Mouse (Mus musculus): ENCODE data around the gene Cdipt.
A peak's percentile ranks its signal among the peaks of the same experiment; 100 is the strongest.

Cdipt gene

DNA sequence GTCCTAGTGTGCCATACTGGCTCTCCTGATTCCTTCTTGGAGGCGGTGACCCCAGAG is at the start of gene Cdipt:
Gene Cdipt, plus strand, starts transcription at position 22 of the 57 bp plus-strand sequence.
- no peak for ATAC-seq (ENCODE audit: insufficient number of reproducible peaks, low FRiP score, low TSS enrichment)

- no peak for ATAC-seq (ENCODE audit: insufficient number of reproducible peaks, low FRiP score, low TSS enrichment)
Measured at GRCm38 (mm10) chr7:126926299-126926698, 49.4 kb upstream of the Cdipt start.

DNA sequence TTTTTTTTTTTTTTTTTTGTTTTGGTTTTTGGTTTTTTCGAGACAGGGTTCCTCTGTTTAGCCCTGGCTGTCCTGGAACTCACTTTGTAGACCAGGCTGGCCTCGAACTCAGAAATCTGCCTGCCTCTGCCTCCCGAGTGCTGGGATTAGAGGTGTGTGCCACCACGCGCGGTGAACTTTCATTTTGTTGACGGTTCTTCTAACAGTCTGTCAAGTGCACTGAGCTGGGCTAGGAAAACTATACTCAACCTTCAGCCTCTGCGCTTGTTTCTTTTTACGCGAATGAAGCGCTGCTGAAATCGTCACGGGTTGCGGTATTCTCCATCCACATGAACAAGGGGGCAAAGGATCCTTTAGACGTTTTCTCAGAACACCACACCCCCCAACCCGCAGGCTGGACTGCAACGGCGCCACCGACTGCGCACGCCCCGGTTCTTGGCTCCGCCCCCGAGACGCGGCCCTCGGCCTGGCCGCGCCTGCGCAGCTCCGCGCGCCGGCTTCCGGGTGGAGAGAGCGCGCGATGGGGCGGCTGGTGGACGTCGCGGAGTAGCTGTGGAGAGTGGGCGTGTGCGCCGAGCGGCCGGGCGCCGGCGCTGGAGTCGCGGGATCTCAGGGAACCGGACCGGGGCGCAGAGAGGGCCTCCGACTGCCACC is 47.2 kb upstream of the Cdipt start, which contains the start of gene Kctd13:
Gene Kctd13, plus strand, starts transcription at position 496 of the 654 bp plus-strand sequence.
- ATAC-seq (ENCODE audit: insufficient number of reproducible peaks, low FRiP score, low TSS enrichment), result peak; percentile 88; the same call in 1 of the 2 replicates

GRCm38 (mm10) chr7:126929046-126929445 is 46.7 kb upstream of the Cdipt start:
- ATAC-seq (ENCODE audit: insufficient number of reproducible peaks, low FRiP score, low TSS enrichment), result peak; percentile 49; the same call in 1 of the 2 replicates

- no peak for ATAC-seq (ENCODE audit: insufficient number of reproducible peaks, low FRiP score, low TSS enrichment)
Measured at GRCm38 (mm10) chr7:126932652-126933051, 43.1 kb upstream of the Cdipt start.

DNA sequence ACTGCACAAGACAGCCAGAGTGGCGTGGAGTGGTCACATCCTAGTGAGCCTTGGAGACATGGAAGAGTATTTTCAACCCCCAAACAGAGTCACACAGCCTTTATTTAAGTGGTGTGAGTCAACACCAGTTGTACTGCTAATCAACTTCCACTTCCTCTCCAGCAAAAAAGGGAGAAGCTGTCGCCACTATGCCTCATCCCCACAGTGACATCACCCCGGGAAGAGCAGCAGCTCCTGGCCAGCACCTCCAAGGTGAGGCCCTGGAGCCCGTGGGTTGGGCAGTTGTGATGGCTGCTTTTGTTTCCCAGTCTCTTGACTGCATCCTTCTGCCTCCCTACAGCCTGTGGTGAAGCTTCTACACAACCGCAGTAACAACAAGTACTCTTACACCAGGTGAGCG is 34.5 kb upstream of the Cdipt start:
- no peak for ATAC-seq (ENCODE audit: insufficient number of reproducible peaks, low FRiP score, low TSS enrichment)

- no peak for ATAC-seq (ENCODE audit: insufficient number of reproducible peaks, low FRiP score, low TSS enrichment)
Measured at GRCm38 (mm10) chr7:126941801-126942200, 33.9 kb upstream of the Cdipt start.

DNA sequence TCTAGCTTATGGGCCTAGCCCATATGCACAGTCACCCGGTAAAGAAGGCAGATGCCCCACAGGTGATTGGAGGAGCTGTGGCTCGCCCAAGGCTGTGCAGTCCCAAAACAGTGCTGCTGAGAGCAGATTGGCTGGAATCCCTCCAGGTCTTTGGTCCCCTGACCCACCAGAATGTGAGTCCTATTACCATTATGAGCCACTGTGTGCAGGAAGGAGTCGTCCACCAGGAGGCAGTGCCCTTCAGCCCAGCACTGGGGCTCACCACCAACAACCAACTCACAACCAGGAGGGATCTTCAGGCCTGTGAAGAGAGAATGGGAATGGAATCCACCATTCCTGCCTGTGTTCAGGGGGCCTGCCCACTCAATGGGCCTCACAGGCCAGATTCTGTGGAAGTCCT is 29.2 kb upstream of the Cdipt start:
- no peak for ATAC-seq (ENCODE audit: insufficient number of reproducible peaks, low FRiP score, low TSS enrichment)

DNA sequence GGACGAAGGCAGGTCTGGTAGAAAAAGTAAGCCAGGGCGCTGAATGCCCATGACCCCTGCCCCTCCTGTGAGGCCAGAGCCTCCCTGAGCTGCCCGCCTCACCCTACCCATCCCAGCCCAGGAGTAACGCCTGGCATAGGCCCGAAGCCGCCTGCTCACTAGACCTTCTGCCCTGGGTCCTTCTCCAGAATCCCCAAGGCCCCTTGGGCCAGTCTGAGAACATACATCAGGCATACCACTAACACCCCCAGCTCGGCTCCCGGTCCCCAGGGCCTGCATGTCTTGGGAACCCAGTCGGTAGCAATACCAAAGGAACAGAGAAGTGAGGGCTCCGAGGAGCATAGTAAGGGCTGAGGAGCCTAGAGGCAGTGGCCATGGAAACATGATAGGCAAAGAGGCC is 27.1 kb upstream of the Cdipt start:
- no peak for ATAC-seq (ENCODE audit: insufficient number of reproducible peaks, low FRiP score, low TSS enrichment)

- peak; percentile 5; the same call in 1 of the 2 replicates for ATAC-seq (ENCODE audit: insufficient number of reproducible peaks, low FRiP score, low TSS enrichment)
Measured at GRCm38 (mm10) chr7:126949403-126949792, 26.3 kb upstream of the Cdipt start, which contains the start of gene Asphd1. Gene Asphd1 (minus strand): TSS chr7:126949582.

DNA sequence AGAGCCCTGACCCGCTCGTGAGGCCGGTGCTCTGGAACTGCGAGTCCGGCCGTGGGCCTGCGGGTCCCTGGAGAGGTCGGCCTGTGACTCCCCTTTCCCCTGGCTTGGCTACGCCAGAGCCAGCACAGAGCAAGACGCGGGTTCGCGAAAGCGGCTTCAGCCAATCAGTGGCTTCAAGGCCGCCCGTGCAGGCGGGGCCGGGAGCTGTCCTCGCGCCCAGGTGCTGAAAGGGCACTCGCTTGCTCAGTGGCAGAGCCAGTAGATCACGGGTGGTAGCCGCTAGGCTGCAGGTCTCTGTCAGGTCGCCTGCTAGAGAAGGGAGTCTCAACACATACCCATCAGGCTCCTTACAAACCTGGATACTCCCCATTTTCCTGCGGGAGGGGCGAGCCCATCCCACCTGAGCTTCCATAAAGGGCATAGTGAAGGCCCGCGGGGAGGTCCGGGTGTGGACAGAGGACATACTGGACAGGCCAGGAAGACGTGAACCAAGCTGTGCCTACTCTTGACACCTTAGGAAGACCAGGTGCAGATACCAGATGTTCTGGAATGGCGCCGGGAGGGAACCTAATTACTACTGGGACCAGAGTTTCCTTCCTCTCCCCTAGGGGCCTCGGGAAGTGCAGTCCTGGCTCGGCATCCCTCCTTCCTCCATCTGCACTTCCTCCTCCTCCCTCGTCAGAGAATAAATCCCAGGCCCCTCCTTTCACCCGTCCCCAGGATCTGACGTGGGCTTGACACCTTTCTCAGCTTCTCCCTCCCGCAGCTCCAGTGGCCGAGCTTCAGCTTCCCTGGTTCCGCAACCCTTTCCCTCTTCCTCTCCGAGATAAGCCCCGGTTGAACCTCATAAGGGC is 25.7 kb upstream of the Cdipt start, which contains the start of gene Sez6l2:
Gene Sez6l2, plus strand, starts transcription at position 771 of the 854 bp plus-strand sequence.
- peak; percentile 75 for ATAC-seq (ENCODE audit: insufficient number of reproducible peaks, low FRiP score, low TSS enrichment)

GRCm38 (mm10) chr7:126950647-126951615 is 24.8 kb upstream of the Cdipt start:
- ATAC-seq (ENCODE audit: insufficient number of reproducible peaks, low FRiP score, low TSS enrichment), result no peak

- no peak for ATAC-seq (ENCODE audit: insufficient number of reproducible peaks, low FRiP score, low TSS enrichment)
Measured at GRCm38 (mm10) chr7:126951741-126952140, 24.0 kb upstream of the Cdipt start.

- no peak for ATAC-seq (ENCODE audit: insufficient number of reproducible peaks, low FRiP score, low TSS enrichment)
Measured at GRCm38 (mm10) chr7:126952646-126953045, 23.1 kb upstream of the Cdipt start.

DNA sequence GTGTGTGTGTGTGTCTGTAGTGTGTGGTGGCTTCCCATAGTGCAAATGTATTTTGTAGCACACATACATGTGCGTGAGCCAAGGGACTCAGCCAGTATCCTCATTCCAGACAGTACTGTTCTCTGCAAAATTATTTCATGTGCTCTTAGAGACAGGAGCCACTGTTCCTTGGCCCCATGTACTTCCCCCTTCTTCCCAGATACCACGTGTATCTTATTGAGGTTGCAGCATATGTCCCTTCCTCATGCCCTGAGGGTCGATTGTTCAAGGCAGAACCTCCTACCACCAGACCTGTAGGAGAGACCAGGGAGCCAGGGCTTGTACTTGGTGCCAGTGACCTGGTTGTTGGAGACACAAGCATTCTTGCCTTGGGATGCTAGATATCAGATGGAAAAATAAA is 20.6 kb upstream of the Cdipt start:
- ATAC-seq (ENCODE audit: insufficient number of reproducible peaks, low FRiP score, low TSS enrichment), result no peak

DNA sequence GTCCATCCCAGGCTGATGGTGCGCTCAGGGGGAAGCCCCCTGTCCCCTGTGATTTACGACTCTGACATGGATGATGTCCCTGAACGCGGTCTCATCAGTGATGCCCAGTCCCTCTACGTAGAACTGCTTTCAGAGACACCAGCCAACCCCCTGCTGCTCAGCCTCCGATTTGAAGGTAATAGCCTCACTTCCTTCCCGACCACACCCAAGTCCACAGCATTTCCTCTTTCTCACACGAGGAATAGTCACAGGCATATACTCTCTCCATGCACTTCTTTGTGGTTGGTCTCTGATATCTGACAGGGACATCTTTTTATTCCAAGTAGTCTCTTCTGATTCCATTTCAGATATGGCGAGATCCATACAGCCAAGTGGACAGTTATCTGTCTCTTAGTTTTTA is 15.9 kb upstream of the Cdipt start:
- no peak for ATAC-seq (ENCODE audit: insufficient number of reproducible peaks, low FRiP score, low TSS enrichment)

DNA sequence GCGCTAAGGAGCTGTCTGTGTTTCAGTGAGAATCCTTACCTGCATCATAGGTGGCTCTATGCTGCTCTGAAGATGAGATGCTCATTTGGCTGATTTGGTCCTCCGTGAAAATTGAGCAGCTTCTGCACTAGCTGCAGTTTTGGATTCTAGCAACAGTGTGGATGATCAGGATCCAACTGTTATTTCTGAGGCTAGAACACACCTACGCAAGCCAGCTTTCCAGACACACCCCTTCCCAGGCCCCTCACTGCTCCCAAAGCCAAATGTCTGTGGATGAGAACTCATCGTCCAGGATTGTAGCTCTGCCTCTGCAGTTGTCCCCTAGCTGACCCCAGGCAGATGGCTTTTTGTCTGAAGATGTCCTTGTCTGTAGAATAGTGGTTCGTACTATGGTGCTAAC is 14.6 kb upstream of the Cdipt start:
- no peak for ATAC-seq (ENCODE audit: insufficient number of reproducible peaks, low FRiP score, low TSS enrichment)

DNA sequence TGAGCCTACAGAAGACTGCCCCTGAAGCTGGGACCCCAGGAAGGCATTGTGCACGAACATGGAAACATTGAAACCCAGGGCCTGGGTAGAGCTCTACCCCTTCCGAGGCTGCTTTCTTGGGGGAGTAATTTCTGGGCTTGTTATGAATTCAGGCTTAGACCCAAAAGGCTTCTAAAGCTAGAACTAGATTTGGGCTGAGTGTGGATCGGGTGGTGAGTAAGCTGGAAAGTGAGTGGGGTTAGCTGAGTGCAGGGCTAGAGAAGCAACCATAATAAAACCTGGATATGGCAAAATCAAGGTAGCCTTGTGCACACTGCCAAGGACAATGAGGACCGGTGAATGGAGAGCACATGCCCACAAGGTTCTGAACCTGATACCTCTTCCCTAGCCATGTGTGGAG is 13.7 kb upstream of the Cdipt start:
- no peak for ATAC-seq (ENCODE audit: insufficient number of reproducible peaks, low FRiP score, low TSS enrichment)

GRCm38 (mm10) chr7:126963548-126964286 is 12.0 kb upstream of the Cdipt start:
- ATAC-seq (ENCODE audit: insufficient number of reproducible peaks, low FRiP score, low TSS enrichment), result no peak

- ATAC-seq (ENCODE audit: insufficient number of reproducible peaks, low FRiP score, low TSS enrichment), result no peak
Measured at GRCm38 (mm10) chr7:126965568-126965967, 10.1 kb upstream of the Cdipt start.

Data from cerebellum, adult (tissue).